Mouse (Mus musculus): ENCODE results near the gene Mboat7. TPM values are rescaled to one million over a fixed set of nuclear protein-coding genes. Genes with fewer than 3 reads are reported as not detected.

Gene Mboat7
- polyA plus RNA-seq, 1 experiment from 2014 or later = 47.5 TPM

- no peaks in the 10 kb centered on the region for H3K4me1 ChIP-seq
- H3K4me2 ChIP-seq (replicated peaks) = no peak overlapping the region
- H3K9ac ChIP-seq = no peak overlapping the region
- H3K27ac ChIP-seq = no peak overlapping the region
- no peak for ATAC-seq (ENCODE audit: low FRiP score, low read depth)
- H3K36me3 ChIP-seq = peaks cover 98% of the 10 kb centered on the region
- H3K4me3 ChIP-seq = no peak overlapping the region
- no peaks in the 10 kb centered on the region for H3K27me3 ChIP-seq (replicated peaks)
- no peaks in the 10 kb centered on the region for H3K9me3 ChIP-seq
- WGBS = 93% methylated on average over 4 of the region's 4 CpGs
These were observed 36.4 kb downstream of the Mboat7 start for GRCm38 (mm10) chr7:3656966-3657365.

- ATAC-seq (ENCODE audit: low FRiP score, low read depth) = no peak
- H3K9me3 ChIP-seq = no peaks in the 10 kb centered on the region
- H3K4me1 ChIP-seq = peaks cover 34% of the 10 kb centered on the region
- 71% methylated on average over 4 of the region's 4 CpGs for WGBS
- H3K4me2 ChIP-seq (replicated peaks) = peak overlapping the region; percentile 95
- H3K9ac ChIP-seq = peak overlapping the region; percentile 98
- peak overlapping the region; percentile 90 for H3K4me3 ChIP-seq
- peaks cover 20% of the 10 kb centered on the region for H3K36me3 ChIP-seq
- H3K27ac ChIP-seq = no peak overlapping the region
- no peaks in the 10 kb centered on the region for H3K27me3 ChIP-seq (replicated peaks)
These were observed 46.7 kb downstream of the Mboat7 start for GRCm38 (mm10) chr7:3646641-3647040.

GRCm38 (mm10) chr7:3646188-3646587 lies 47.1 kb downstream of the Mboat7 start:
- Histone ChIP-seq H3K36me3 (peaks cover 20% of the 10 kb centered on the region), H3K4me3 (peak overlapping the region; percentile 90), H3K27ac (no peak overlapping the region), H3K4me2 (replicated peaks) (peak overlapping the region; percentile 95), H3K9ac (peak overlapping the region; percentile 98), H3K9me3 (no peaks in the 10 kb centered on the region), H3K4me1 (peaks cover 34% of the 10 kb centered on the region), H3K27me3 (replicated peaks) (no peaks in the 10 kb centered on the region)
- WGBS = 32% methylated on average over 9 of the region's 9 CpGs
- ATAC-seq (ENCODE audit: low FRiP score, low read depth) = no peak

- Histone ChIP-seq H3K27ac (peak overlapping the region; percentile 89), H3K36me3 (peaks cover 20% of the 10 kb centered on the region), H3K4me1 (peaks cover 34% of the 10 kb centered on the region), H3K9me3 (no peaks in the 10 kb centered on the region), H3K4me3 (peak overlapping the region; percentile 90), H3K27me3 (replicated peaks) (no peaks in the 10 kb centered on the region), H3K4me2 (replicated peaks) (peak overlapping the region; percentile 95), H3K9ac (peak overlapping the region; percentile 98)
- under 1% methylated on average over 58 of the region's 58 CpGs for WGBS
- peak; percentile 3 for ATAC-seq (ENCODE audit: low FRiP score, low read depth)
These were observed 47.8 kb downstream of the Mboat7 start for GRCm38 (mm10) chr7:3645488-3646025.

GRCm38 (mm10) chr7:3644672-3645487 lies 48.4 kb downstream of the Mboat7 start, which contains the start of gene Cnot3:
Cnot3 (plus strand) TSS chr7:3645268.
- H3K36me3 ChIP-seq = peaks cover 21% of the 10 kb centered on the region
- H3K4me2 ChIP-seq (replicated peaks) = peak within 1 kb of the TSS; percentile 95
- peak within 1 kb of the TSS; percentile 90 for H3K4me3 ChIP-seq
- WGBS = under 1% methylated on average over 54 of the region's 58 CpGs
- peak within 1 kb of the TSS; percentile 89 for H3K27ac ChIP-seq
- H3K4me1 ChIP-seq = peaks cover 34% of the 10 kb centered on the region
- peak; percentile 99 for ATAC-seq (ENCODE audit: low FRiP score, low read depth)
- H3K9ac ChIP-seq = peak within 1 kb of the TSS; percentile 98
- no peaks in the 10 kb centered on the region for H3K9me3 ChIP-seq
- H3K27me3 ChIP-seq (replicated peaks) = no peaks in the 10 kb centered on the region

- H3K27me3 ChIP-seq (replicated peaks) = no peaks in the 10 kb centered on the region
- no peaks in the 10 kb centered on the region for H3K9me3 ChIP-seq
- ATAC-seq (ENCODE audit: low FRiP score, low read depth) = no peak
- H3K4me1 ChIP-seq = peaks cover 34% of the 10 kb centered on the region
- H3K4me3 ChIP-seq = peak overlapping the region; percentile 34
- WGBS = under 1% methylated on average over 11 of the region's 11 CpGs
- H3K27ac ChIP-seq = no peak overlapping the region
- no peak overlapping the region for H3K9ac ChIP-seq
- H3K4me2 ChIP-seq (replicated peaks) = peak overlapping the region; percentile 65
- peaks cover 27% of the 10 kb centered on the region for H3K36me3 ChIP-seq
These were observed 49.0 kb downstream of the Mboat7 start for GRCm38 (mm10) chr7:3644348-3644671.

GRCm38 (mm10) chr7:3643843-3644242 lies 49.5 kb downstream of the Mboat7 start:
- peaks cover 28% of the 10 kb centered on the region for H3K36me3 ChIP-seq
- H3K4me2 ChIP-seq (replicated peaks) = peak overlapping the region; percentile 65
- H3K9me3 ChIP-seq = no peaks in the 10 kb centered on the region
- peak overlapping the region; percentile 34 for H3K4me3 ChIP-seq
- 26% methylated on average over 9 of the region's 9 CpGs for WGBS
- no peaks in the 10 kb centered on the region for H3K27me3 ChIP-seq (replicated peaks)
- no peak overlapping the region for H3K27ac ChIP-seq
- no peak overlapping the region for H3K9ac ChIP-seq
- ATAC-seq (ENCODE audit: low FRiP score, low read depth) = no peak
- H3K4me1 ChIP-seq = peaks cover 32% of the 10 kb centered on the region

- no peak overlapping the region for H3K4me2 ChIP-seq (replicated peaks)
- H3K9me3 ChIP-seq = no peaks in the 10 kb centered on the region
- no peak overlapping the region for H3K27ac ChIP-seq
- no peaks in the 10 kb centered on the region for H3K27me3 ChIP-seq (replicated peaks)
- WGBS = 71% methylated on average over 5 of the region's 5 CpGs
- ATAC-seq (ENCODE audit: low FRiP score, low read depth) = no peak
- no peak overlapping the region for H3K4me3 ChIP-seq
- H3K9ac ChIP-seq = no peak overlapping the region
- peaks cover 28% of the 10 kb centered on the region for H3K4me1 ChIP-seq
- H3K36me3 ChIP-seq = peaks cover 32% of the 10 kb centered on the region
These were observed 49.9 kb downstream of the Mboat7 start for GRCm38 (mm10) chr7:3643412-3643811.

GRCm38 (mm10) chr7:3630478-3630815 lies 62.9 kb downstream of the Mboat7 start:
- Histone ChIP-seq H3K4me3 (peak overlapping the region; percentile 65), H3K9ac (peak overlapping the region; percentile 69), H3K4me2 (replicated peaks) (peak overlapping the region; percentile 97), H3K27me3 (replicated peaks) (no peaks in the 10 kb centered on the region), H3K36me3 (peaks cover 43% of the 10 kb centered on the region), H3K4me1 (peaks cover 25% of the 10 kb centered on the region), H3K27ac (no peak overlapping the region), H3K9me3 (no peaks in the 10 kb centered on the region)
- 0 out of 2 replicates have a peak, but pooled peaks have one; percentile 3 for ATAC-seq (ENCODE audit: low FRiP score, low read depth)
- WGBS = 65% methylated on average over 3 of the region's 3 CpGs

- H3K4me3 ChIP-seq = peak within 1 kb of the TSS; percentile 65
- no peaks in the 10 kb centered on the region for H3K9me3 ChIP-seq
- H3K27ac ChIP-seq = peak within 1 kb of the TSS; percentile 6; the same call in 1 of the 2 replicates
- peak within 1 kb of the TSS; percentile 97 for H3K4me2 ChIP-seq (replicated peaks)
- ATAC-seq (ENCODE audit: low FRiP score, low read depth) = peak; percentile 89
- peaks cover 25% of the 10 kb centered on the region for H3K4me1 ChIP-seq
- peaks cover 42% of the 10 kb centered on the region for H3K36me3 ChIP-seq
- WGBS = 1% methylated on average over 47 of the region's 47 CpGs
- peak within 1 kb of the TSS; percentile 69 for H3K9ac ChIP-seq
- no peaks in the 10 kb centered on the region for H3K27me3 ChIP-seq (replicated peaks)
These were observed 63.5 kb downstream of the Mboat7 start, which contains the start of the genes Tfpt and Prpf31 for GRCm38 (mm10) chr7:3629543-3630477. Tfpt (minus strand) TSS chr7:3629929. Prpf31 (plus strand) TSS chr7:3629985.

- peak overlapping the region; percentile 97 for H3K4me2 ChIP-seq (replicated peaks)
- no peaks in the 10 kb centered on the region for H3K27me3 ChIP-seq (replicated peaks)
- H3K9me3 ChIP-seq = no peaks in the 10 kb centered on the region
- H3K4me1 ChIP-seq = peaks cover 25% of the 10 kb centered on the region
- no peak overlapping the region for H3K27ac ChIP-seq
- H3K36me3 ChIP-seq = peaks cover 43% of the 10 kb centered on the region
- peak overlapping the region; percentile 65 for H3K4me3 ChIP-seq
- peak; percentile 52 for ATAC-seq (ENCODE audit: low FRiP score, low read depth)
- WGBS = 36% methylated on average over 4 of the region's 4 CpGs
- H3K9ac ChIP-seq = peak overlapping the region; percentile 69
These were observed 64.3 kb downstream of the Mboat7 start for GRCm38 (mm10) chr7:3629030-3629429.
